Mouse (Mus musculus) heart, embryonic 15.5 days (tissue): ENCODE measurements around the gene Usf1. TPM values are rescaled to one million over a fixed set of nuclear protein-coding genes. Genes with fewer than 3 reads are reported as not detected.
A peak's percentile ranks its signal among the peaks of the same experiment; 100 is the strongest.

ENCODE experiments used
- ATAC-seq: fragments of 200-750 bp; cut with Nextera tagmentation; replicated peaks from 2 replicates; pipeline ENCODE4 v1.8.0; 2017; ENCODE audit warnings: low read depth, moderate TSS enrichment; ENCODE audit not compliant: insufficient number of reproducible peaks, insufficient read depth, low FRiP score
- H3K27ac ChIP-seq: fragments of 300-500 bp; sonication (generic); 2 replicates; pipeline ENCODE4 v1.5.1; 2015; ENCODE audit warnings: mild to moderate bottlenecking, inconsistent platforms
- H3K27me3 ChIP-seq: fragments of 300-500 bp; sonication (generic); 2 replicates; pipeline ENCODE4 v1.6.1; 2015; ENCODE audit warnings: inconsistent platforms
- H3K36me3 ChIP-seq: fragments of 300-500 bp; sonication (generic); 2 replicates; pipeline ENCODE4 v1.6.1; 2015; ENCODE audit warnings: mild to moderate bottlenecking, inconsistent platforms
- H3K4me1 ChIP-seq: fragments of 300-500 bp; sonication (generic); replicated peaks from 2 replicates; pipeline ENCODE4 v1.6.1; 2015; ENCODE audit warnings: inconsistent platforms
- H3K4me2 ChIP-seq: fragments of 300-500 bp; sonication (generic); 2 replicates; pipeline ENCODE4 v1.6.1; 2015; ENCODE audit warnings: inconsistent platforms, mild to moderate bottlenecking, moderate library complexity
- H3K4me3 ChIP-seq: fragments of 300-500 bp; sonication (generic); 2 replicates; pipeline ENCODE4 v1.5.1; 2015; ENCODE audit warnings: mild to moderate bottlenecking, inconsistent platforms
- H3K9ac ChIP-seq: fragments of 300-500 bp; sonication (generic); 2 replicates; pipeline ENCODE4 v1.6.1; 2015; ENCODE audit warnings: mild to moderate bottlenecking, inconsistent platforms
- H3K9me3 ChIP-seq: fragments of 300-500 bp; sonication (generic); replicated peaks from 2 replicates; pipeline ENCODE4 v1.6.1; 2016; ENCODE audit warnings: inconsistent platforms
- WGBS: fragments of 180-500 bp; shearing (Covaris S2); methylation state at CpG from one replicate; pipeline ENCODE4 v1.1.7; 2015; ENCODE audit warnings: mixed read lengths; 5-methylcytosine and 5-hydroxymethylcytosine counted together
- polyA plus RNA-seq: library from polyadenylated mRNA; unstranded; fragments of >200 nt; fragmentation: Nextera tagmentation; extraction: Ambion mirVana; gene quantifications from 2 replicates; pipeline ENCODE4 v1.2.1, GENCODE M21; 2015

Usf1 gene
- polyA plus RNA-seq, 1 experiment from 2014 or later, result 48.7 TPM

GRCm38 (mm10) chr1:171418660-171419059 lies 7.5 kb downstream of the Usf1 start, which contains the start of gene Tstd1:
TSS of gene Tstd1 (plus strand) at chr1:171418872.
- Histone ChIP-seq H3K9me3 (no peaks in the 10 kb centered on the region), H3K9ac (no peak within 1 kb of the TSS), H3K4me3 (no peak within 1 kb of the TSS), H3K4me2 (no peak within 1 kb of the TSS), H3K36me3 (peaks cover 47% of the 10 kb centered on the region), H3K27me3 (no peaks in the 10 kb centered on the region), H3K27ac (no peak within 1 kb of the TSS), H3K4me1 (peaks cover 4% of the 10 kb centered on the region)
- no peak for ATAC-seq
- WGBS, result 88% methylated on average over 5 of the region's 5 CpGs

GRCm38 (mm10) chr1:171419291-171419882 lies 8.3 kb downstream of the Usf1 start:
- H3K4me1 ChIP-seq, result peaks cover 3% of the 10 kb centered on the region; the same call in 1 of the 2 replicates
- H3K36me3 ChIP-seq, result peaks cover 47% of the 10 kb centered on the region
- H3K4me2 ChIP-seq, result no peak overlapping the region
- H3K9me3 ChIP-seq, result no peaks in the 10 kb centered on the region
- no peaks in the 10 kb centered on the region for H3K27me3 ChIP-seq
- 74% methylated on average over 12 of the region's 12 CpGs for WGBS
- no peak for ATAC-seq
- H3K9ac ChIP-seq, result no peak overlapping the region
- H3K27ac ChIP-seq, result no peak overlapping the region
- H3K4me3 ChIP-seq, result no peak overlapping the region

GRCm38 (mm10) chr1:171419905-171420304 lies 8.8 kb downstream of the Usf1 start:
- no peak for ATAC-seq
- peaks cover 47% of the 10 kb centered on the region for H3K36me3 ChIP-seq
- no peak overlapping the region for H3K27ac ChIP-seq
- no peaks in the 10 kb centered on the region for H3K9me3 ChIP-seq
- peaks cover 9% of the 10 kb centered on the region for H3K4me1 ChIP-seq
- WGBS, result 81% methylated on average over 5 of the region's 5 CpGs
- H3K4me3 ChIP-seq, result no peak overlapping the region
- no peaks in the 10 kb centered on the region for H3K27me3 ChIP-seq
- H3K9ac ChIP-seq, result no peak overlapping the region
- H3K4me2 ChIP-seq, result no peak overlapping the region

GRCm38 (mm10) chr1:171422504-171423095 lies 11.5 kb downstream of the Usf1 start:
- Histone ChIP-seq H3K36me3 (peaks cover 23% of the 10 kb centered on the region), H3K9me3 (no peaks in the 10 kb centered on the region), H3K27me3 (no peaks in the 10 kb centered on the region), H3K4me3 (no peak overlapping the region), H3K27ac (no peak overlapping the region), H3K4me1 (peaks cover 14% of the 10 kb centered on the region), H3K9ac (no peak overlapping the region), H3K4me2 (no peak overlapping the region)
- 68% methylated on average over 8 of the region's 8 CpGs for WGBS
- ATAC-seq, result no peak

- no peak for ATAC-seq
- peaks cover 3% of the 10 kb centered on the region; the same call in 1 of the 2 replicates for H3K36me3 ChIP-seq
- peaks cover 14% of the 10 kb centered on the region for H3K4me1 ChIP-seq
- WGBS, result 26% methylated on average over 5 of the region's 5 CpGs
- no peak overlapping the region for H3K9ac ChIP-seq
- H3K9me3 ChIP-seq, result no peaks in the 10 kb centered on the region
- H3K4me3 ChIP-seq, result no peak overlapping the region
- peak overlapping the region; percentile 38 for H3K27ac ChIP-seq
- 0 out of 2 replicates have a peak overlapping the region, but pooled peaks have one; percentile 22 for H3K4me2 ChIP-seq
- no peaks in the 10 kb centered on the region for H3K27me3 ChIP-seq
These were observed 13.5 kb downstream of the Usf1 start for GRCm38 (mm10) chr1:171424638-171425037.

- H3K4me2 ChIP-seq, result 0 out of 2 replicates have a peak overlapping the region, but pooled peaks have one; percentile 22
- 16% methylated on average over 4 of the region's 4 CpGs for WGBS
- peak overlapping the region; percentile 38 for H3K27ac ChIP-seq
- no peak overlapping the region for H3K4me3 ChIP-seq
- peaks cover 14% of the 10 kb centered on the region for H3K4me1 ChIP-seq
- no peak overlapping the region for H3K9ac ChIP-seq
- no peak for ATAC-seq
- no peaks in the 10 kb centered on the region for H3K36me3 ChIP-seq
- H3K9me3 ChIP-seq, result no peaks in the 10 kb centered on the region
- H3K27me3 ChIP-seq, result no peaks in the 10 kb centered on the region
These were observed 14.0 kb downstream of the Usf1 start for GRCm38 (mm10) chr1:171425126-171425525.

GRCm38 (mm10) chr1:171432158-171432557 lies 21.0 kb downstream of the Usf1 start:
- Histone ChIP-seq H3K4me1 (peaks cover 2% of the 10 kb centered on the region; the same call in 1 of the 2 replicates), H3K36me3 (no peaks in the 10 kb centered on the region), H3K9me3 (no peaks in the 10 kb centered on the region), H3K27me3 (no peaks in the 10 kb centered on the region), H3K4me3 (no peak overlapping the region), H3K27ac (no peak overlapping the region), H3K4me2 (no peak overlapping the region), H3K9ac (no peak overlapping the region)
- 76% methylated on average over 5 of the region's 5 CpGs for WGBS
- no peak for ATAC-seq

- Histone ChIP-seq H3K9ac (no peak overlapping the region), H3K27me3 (no peaks in the 10 kb centered on the region), H3K4me2 (no peak overlapping the region), H3K36me3 (no peaks in the 10 kb centered on the region), H3K4me1 (peaks cover 15% of the 10 kb centered on the region), H3K27ac (no peak overlapping the region), H3K9me3 (no peaks in the 10 kb centered on the region), H3K4me3 (no peak overlapping the region)
- ATAC-seq, result no peak
- 45% methylated on average over 7 of the region's 7 CpGs for WGBS
These were observed 24.2 kb downstream of the Usf1 start for GRCm38 (mm10) chr1:171435288-171435814.

GRCm38 (mm10) chr1:171435974-171436373 lies 24.9 kb downstream of the Usf1 start:
- ATAC-seq, result no peak
- Histone ChIP-seq H3K4me1 (peaks cover 22% of the 10 kb centered on the region), H3K27me3 (no peaks in the 10 kb centered on the region), H3K4me2 (no peak overlapping the region), H3K27ac (no peak overlapping the region), H3K9ac (no peak overlapping the region), H3K4me3 (no peak overlapping the region), H3K9me3 (no peaks in the 10 kb centered on the region), H3K36me3 (no peaks in the 10 kb centered on the region)
- WGBS, result 64% methylated on average over 1 of the region's 1 CpGs

- peak within 1 kb of the TSS; percentile 67 for H3K9ac ChIP-seq
- 1% methylated on average over 43 of the region's 46 CpGs for WGBS
- no peaks in the 10 kb centered on the region for H3K9me3 ChIP-seq
- peak within 1 kb of the TSS; percentile 77 for H3K4me2 ChIP-seq
- H3K4me3 ChIP-seq, result peak within 1 kb of the TSS; percentile 63
- peaks cover 35% of the 10 kb centered on the region for H3K4me1 ChIP-seq
- H3K36me3 ChIP-seq, result no peaks in the 10 kb centered on the region
- peak; percentile 72 for ATAC-seq
- H3K27ac ChIP-seq, result peak within 1 kb of the TSS; percentile 79
- H3K27me3 ChIP-seq, result no peaks in the 10 kb centered on the region
These were observed 26.3 kb downstream of the Usf1 start, which contains the start of gene F11r for GRCm38 (mm10) chr1:171437264-171438013. TSS of gene F11r (plus strand) at chr1:171437535.

- H3K4me3 ChIP-seq, result peak overlapping the region; percentile 63
- peak overlapping the region; percentile 67 for H3K9ac ChIP-seq
- H3K9me3 ChIP-seq, result no peaks in the 10 kb centered on the region
- H3K27ac ChIP-seq, result peak overlapping the region; percentile 79
- H3K4me1 ChIP-seq, result peaks cover 35% of the 10 kb centered on the region
- WGBS, result 2% methylated on average over 18 of the region's 18 CpGs
- peak overlapping the region; percentile 77 for H3K4me2 ChIP-seq
- no peaks in the 10 kb centered on the region for H3K36me3 ChIP-seq
- no peak for ATAC-seq
- H3K27me3 ChIP-seq, result no peaks in the 10 kb centered on the region
These were observed 27.0 kb downstream of the Usf1 start for GRCm38 (mm10) chr1:171438014-171438670.
